Mouse (Mus musculus) forebrain, embryonic 13.5 days (tissue): ENCODE data around the gene Nectin1. TPM values are rescaled to one million over a fixed set of nuclear protein-coding genes. Genes with fewer than 3 reads are reported as not detected.
A peak's percentile ranks its signal among the peaks of the same experiment; 100 is the strongest.

ENCODE experiments used
- ATAC-seq: fragments of 200-750 bp; cut with Nextera tagmentation; 2 replicates; pipeline ENCODE4 v1.8.0; 2017
- H3K27ac ChIP-seq: fragments of 300-500 bp; sonication (generic); 2 replicates; pipeline ENCODE4 v1.5.1; 2015; ENCODE audit warnings: inconsistent platforms, mild to moderate bottlenecking, moderate library complexity
- H3K27me3 ChIP-seq: fragments of 300-500 bp; sonication (generic); 2 replicates; pipeline ENCODE4 v1.6.1; 2015; ENCODE audit warnings: mild to moderate bottlenecking, inconsistent platforms
- H3K36me3 ChIP-seq: fragments of 300-500 bp; sonication (generic); 2 replicates; pipeline ENCODE4 v1.6.1; 2015; ENCODE audit warnings: mild to moderate bottlenecking, inconsistent platforms; ENCODE audit not compliant: poor library complexity, severe bottlenecking
- H3K4me1 ChIP-seq: fragments of 300-500 bp; sonication (generic); 2 replicates; pipeline ENCODE4 v1.6.1; 2015; ENCODE audit warnings: inconsistent platforms
- H3K4me2 ChIP-seq: fragments of 300-500 bp; sonication (generic); 2 replicates; pipeline ENCODE4 v1.6.1; 2015; ENCODE audit warnings: inconsistent platforms, mild to moderate bottlenecking, moderate library complexity
- H3K4me3 ChIP-seq: fragments of 300-500 bp; sonication (generic); 2 replicates; pipeline ENCODE4 v1.5.1; 2015; ENCODE audit warnings: mild to moderate bottlenecking, inconsistent platforms
- H3K9ac ChIP-seq: fragments of 300-500 bp; sonication (generic); 2 replicates; pipeline ENCODE4 v1.6.1; 2015; ENCODE audit warnings: mild to moderate bottlenecking, inconsistent platforms
- H3K9me3 ChIP-seq: fragments of 300-500 bp; sonication (generic); replicated peaks from 2 replicates; pipeline ENCODE4 v1.6.1; 2016; ENCODE audit warnings: inconsistent platforms
- WGBS: fragments of 180-500 bp; shearing (Covaris S2); methylation state at CpG from one replicate; pipeline ENCODE4 v1.1.7; 2015; 5-methylcytosine and 5-hydroxymethylcytosine counted together
- polyA plus RNA-seq: library from polyadenylated mRNA; unstranded; fragments of >200 nt; fragmentation: Nextera tagmentation; extraction: Ambion mirVana; gene quantifications from 2 replicates; pipeline ENCODE4 v1.2.1, GENCODE M21; 2015

Nectin1 gene
- polyA plus RNA-seq, 1 experiment from 2014 or later: 8.8 TPM

- Histone ChIP-seq H3K9me3 (no peaks in the 10 kb centered on the region), H3K27ac (0 out of 2 replicates have a peak overlapping the region, but pooled peaks have one; percentile 6), H3K4me2 (no peak overlapping the region), H3K4me1 (peaks cover 82% of the 10 kb centered on the region), H3K27me3 (no peaks in the 10 kb centered on the region), H3K9ac (no peak overlapping the region), H3K4me3 (no peak overlapping the region), H3K36me3 (no peaks in the 10 kb centered on the region)
- no peak for ATAC-seq
- 92% methylated on average over 4 of the region's 4 CpGs for WGBS
Observed at GRCm38 (mm10) chr9:43755464-43755863, 11.7 kb downstream of the Nectin1 start.

- WGBS: 79% methylated on average over 2 of the region's 2 CpGs
- Histone ChIP-seq H3K27ac (no peak overlapping the region), H3K4me3 (no peak overlapping the region), H3K36me3 (no peaks in the 10 kb centered on the region), H3K27me3 (no peaks in the 10 kb centered on the region), H3K4me1 (peaks cover 82% of the 10 kb centered on the region), H3K4me2 (no peak overlapping the region), H3K9ac (no peak overlapping the region), H3K9me3 (no peaks in the 10 kb centered on the region)
- ATAC-seq: no peak
Observed at GRCm38 (mm10) chr9:43755928-43756327, 12.1 kb downstream of the Nectin1 start.

GRCm38 (mm10) chr9:43757225-43757624 is 13.4 kb downstream of the Nectin1 start:
- Histone ChIP-seq H3K27ac (no peak overlapping the region), H3K9me3 (no peaks in the 10 kb centered on the region), H3K27me3 (no peaks in the 10 kb centered on the region), H3K9ac (no peak overlapping the region), H3K4me1 (peaks cover 85% of the 10 kb centered on the region), H3K4me3 (no peak overlapping the region), H3K36me3 (no peaks in the 10 kb centered on the region), H3K4me2 (no peak overlapping the region)
- WGBS: 72% methylated on average over 10 of the region's 10 CpGs
- ATAC-seq: no peak

- Histone ChIP-seq H3K9me3 (no peaks in the 10 kb centered on the region), H3K4me2 (no peak overlapping the region), H3K27ac (no peak overlapping the region), H3K9ac (peak overlapping the region; percentile 3; the same call in 1 of the 2 replicates), H3K4me1 (peaks cover 85% of the 10 kb centered on the region), H3K36me3 (no peaks in the 10 kb centered on the region), H3K4me3 (no peak overlapping the region), H3K27me3 (no peaks in the 10 kb centered on the region)
- WGBS: 59% methylated on average over 5 of the region's 5 CpGs
- ATAC-seq: no peak
Observed at GRCm38 (mm10) chr9:43757972-43758965, 14.5 kb downstream of the Nectin1 start.

GRCm38 (mm10) chr9:43760078-43760477 is 16.3 kb downstream of the Nectin1 start:
- Histone ChIP-seq H3K27me3 (no peaks in the 10 kb centered on the region), H3K27ac (peak overlapping the region; percentile 88), H3K36me3 (peaks cover 6% of the 10 kb centered on the region; the same call in 1 of the 2 replicates), H3K4me3 (no peak overlapping the region), H3K9ac (no peak overlapping the region), H3K4me1 (peaks cover 75% of the 10 kb centered on the region), H3K4me2 (no peak overlapping the region), H3K9me3 (peaks cover 4% of the 10 kb centered on the region; the same call in 1 of the 2 replicates)
- ATAC-seq: peak; percentile 36
- 60% methylated on average over 12 of the region's 12 CpGs for WGBS

- Histone ChIP-seq H3K27ac (peak overlapping the region; percentile 88), H3K27me3 (no peaks in the 10 kb centered on the region), H3K9ac (no peak overlapping the region; the same call in 1 of the 2 replicates), H3K4me1 (peaks cover 74% of the 10 kb centered on the region), H3K36me3 (peaks cover 6% of the 10 kb centered on the region; the same call in 1 of the 2 replicates), H3K4me3 (no peak overlapping the region), H3K9me3 (peaks cover 4% of the 10 kb centered on the region; the same call in 1 of the 2 replicates), H3K4me2 (peak overlapping the region; percentile 44)
- peak; percentile 76 for ATAC-seq
- 24% methylated on average over 5 of the region's 5 CpGs for WGBS
Observed at GRCm38 (mm10) chr9:43761181-43761820, 17.5 kb downstream of the Nectin1 start.

- Histone ChIP-seq H3K9me3 (peaks cover 4% of the 10 kb centered on the region; the same call in 1 of the 2 replicates), H3K9ac (no peak overlapping the region; the same call in 1 of the 2 replicates), H3K36me3 (peaks cover 6% of the 10 kb centered on the region; the same call in 1 of the 2 replicates), H3K27ac (peak overlapping the region; percentile 88), H3K27me3 (no peaks in the 10 kb centered on the region), H3K4me1 (peaks cover 69% of the 10 kb centered on the region), H3K4me3 (no peak overlapping the region), H3K4me2 (peak overlapping the region; percentile 44; the same call in 1 of the 2 replicates)
- no peak for ATAC-seq
- WGBS: 88% methylated on average over 3 of the region's 3 CpGs
Observed at GRCm38 (mm10) chr9:43761941-43762340, 18.2 kb downstream of the Nectin1 start.

GRCm38 (mm10) chr9:43765419-43766179 is 21.8 kb downstream of the Nectin1 start:
- peaks cover 6% of the 10 kb centered on the region; the same call in 1 of the 2 replicates for H3K36me3 ChIP-seq
- H3K4me3 ChIP-seq: no peak overlapping the region
- no peak for ATAC-seq
- H3K4me2 ChIP-seq: no peak overlapping the region
- peak overlapping the region; percentile 7; the same call in 1 of the 2 replicates for H3K27ac ChIP-seq
- 70% methylated on average over 14 of the region's 14 CpGs for WGBS
- peaks cover 4% of the 10 kb centered on the region; the same call in 1 of the 2 replicates for H3K9me3 ChIP-seq
- peak overlapping the region; percentile 23; the same call in 1 of the 2 replicates for H3K9ac ChIP-seq
- H3K27me3 ChIP-seq: no peaks in the 10 kb centered on the region
- peaks cover 67% of the 10 kb centered on the region for H3K4me1 ChIP-seq

- Histone ChIP-seq H3K4me3 (no peak overlapping the region), H3K9ac (no peak overlapping the region), H3K27me3 (no peaks in the 10 kb centered on the region), H3K4me2 (peak overlapping the region; percentile 5; the same call in 1 of the 2 replicates), H3K36me3 (peaks cover 3% of the 10 kb centered on the region; the same call in 1 of the 2 replicates), H3K4me1 (peaks cover 63% of the 10 kb centered on the region), H3K27ac (peak overlapping the region; percentile 36), H3K9me3 (peaks cover 2% of the 10 kb centered on the region; the same call in 1 of the 2 replicates)
- ATAC-seq: peak; percentile 72; the same call in 1 of the 2 replicates
- WGBS: 15% methylated on average over 4 of the region's 4 CpGs
Observed at GRCm38 (mm10) chr9:43768779-43769178, 25.0 kb downstream of the Nectin1 start.

GRCm38 (mm10) chr9:43769228-43769627 is 25.4 kb downstream of the Nectin1 start:
- H3K4me2 ChIP-seq: no peak overlapping the region
- no peak overlapping the region for H3K4me3 ChIP-seq
- H3K9me3 ChIP-seq: no peaks in the 10 kb centered on the region
- no peak overlapping the region for H3K9ac ChIP-seq
- no peaks in the 10 kb centered on the region for H3K36me3 ChIP-seq
- 0 out of 2 replicates have a peak overlapping the region, but pooled peaks have one; percentile 36 for H3K27ac ChIP-seq
- H3K27me3 ChIP-seq: no peaks in the 10 kb centered on the region
- ATAC-seq: no peak
- WGBS: 79% methylated on average over 7 of the region's 7 CpGs
- H3K4me1 ChIP-seq: peaks cover 67% of the 10 kb centered on the region

GRCm38 (mm10) chr9:43769940-43770339 is 26.2 kb downstream of the Nectin1 start:
- H3K4me1 ChIP-seq: peaks cover 69% of the 10 kb centered on the region
- no peak for ATAC-seq
- H3K36me3 ChIP-seq: no peaks in the 10 kb centered on the region
- H3K4me2 ChIP-seq: no peak overlapping the region
- no peak overlapping the region for H3K4me3 ChIP-seq
- H3K9ac ChIP-seq: no peak overlapping the region
- no peaks in the 10 kb centered on the region for H3K9me3 ChIP-seq
- H3K27me3 ChIP-seq: no peaks in the 10 kb centered on the region
- no peak overlapping the region for H3K27ac ChIP-seq
- WGBS: 84% methylated on average over 4 of the region's 4 CpGs
